Mouse (Mus musculus) adrenal gland, adult (tissue): ENCODE results near the gene Gm36210.
A peak's percentile ranks its signal among the peaks of the same experiment; 100 is the strongest.

Experiments used
- DNase-seq, 2 experiments: peaks; one replicate each; pipeline ENCODE4 v3.0.0; 2022 to 2023; ENCODE audit warnings: low spot score in 1 of 2; ENCODE audit not compliant: inconsistent age in 2 of 2

Gene Gm36210

DNA sequence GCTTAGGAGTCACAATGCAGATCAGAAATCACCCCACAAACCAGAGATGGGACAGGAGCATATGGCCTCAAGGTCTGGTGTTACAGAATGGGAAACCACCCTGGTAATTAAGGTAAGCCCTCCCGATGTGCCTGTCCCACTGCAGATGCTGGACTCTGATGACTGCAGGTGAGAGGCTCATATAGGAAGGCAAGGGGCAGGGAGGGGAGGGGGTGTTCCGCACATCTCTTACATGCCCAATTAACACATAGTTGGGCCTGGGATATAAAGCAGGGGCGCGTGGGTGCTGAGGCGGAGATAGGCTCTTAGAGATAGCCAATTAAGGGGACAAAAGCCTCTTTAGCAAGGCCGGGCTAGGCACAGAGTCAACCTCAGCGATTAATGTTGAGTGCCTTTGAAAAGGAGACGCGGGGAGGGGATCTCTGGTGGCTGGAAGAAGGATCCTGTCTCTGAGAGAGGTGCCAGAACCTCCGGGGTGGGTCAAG lies at the start of gene Gm36210:
Gm36210 (minus strand) TSS at position 51 of the 485 bp plus-strand sequence.
- no peak for DNase-seq

DNA sequence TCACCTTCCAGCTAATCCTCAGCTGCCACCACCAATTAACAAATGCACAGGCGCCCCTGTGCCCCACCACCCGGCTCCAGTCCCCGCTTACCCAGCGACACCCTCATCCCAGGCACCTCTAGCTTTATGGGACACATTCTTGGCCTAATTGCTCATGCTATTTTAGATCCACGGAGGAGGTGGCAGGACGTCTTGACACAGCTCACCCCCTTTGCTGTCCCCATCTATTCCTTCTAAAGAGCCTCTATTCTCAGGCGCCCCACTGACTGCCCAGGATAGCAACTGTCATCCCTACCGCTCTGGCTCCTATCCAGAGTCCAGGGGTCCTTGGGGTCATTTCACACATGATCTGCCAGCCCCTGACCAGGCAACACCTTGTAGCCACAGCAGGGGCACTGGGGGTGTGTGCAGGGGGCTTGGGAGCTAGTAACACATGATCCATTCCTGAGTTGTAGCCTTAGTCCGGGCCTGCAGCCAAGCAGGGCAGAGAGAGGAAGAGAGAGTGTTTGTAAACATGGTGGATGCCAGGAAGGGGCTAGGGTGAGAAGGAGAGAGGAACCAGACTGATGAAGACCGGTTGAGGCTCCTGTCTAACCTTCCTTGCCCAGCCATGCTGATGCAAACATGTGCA lies 47.6 kb upstream of the Gm36210 start:
- no peak for DNase-seq

- peak; percentile 78 to 80 for DNase-seq
Measured at GRCm38 (mm10) chr7:4950561-4951342, 44.4 kb upstream of the Gm36210 start.

GRCm38 (mm10) chr7:4948386-4948785 lies 42.1 kb upstream of the Gm36210 start:
- no peak for DNase-seq

- peak; percentile 72 to 85 for DNase-seq
Measured at GRCm38 (mm10) chr7:4947855-4948254, 41.5 kb upstream of the Gm36210 start.

GRCm38 (mm10) chr7:4943223-4943815 lies 37.0 kb upstream of the Gm36210 start:
- DNase-seq, result peak; percentile 93 to 98

DNA sequence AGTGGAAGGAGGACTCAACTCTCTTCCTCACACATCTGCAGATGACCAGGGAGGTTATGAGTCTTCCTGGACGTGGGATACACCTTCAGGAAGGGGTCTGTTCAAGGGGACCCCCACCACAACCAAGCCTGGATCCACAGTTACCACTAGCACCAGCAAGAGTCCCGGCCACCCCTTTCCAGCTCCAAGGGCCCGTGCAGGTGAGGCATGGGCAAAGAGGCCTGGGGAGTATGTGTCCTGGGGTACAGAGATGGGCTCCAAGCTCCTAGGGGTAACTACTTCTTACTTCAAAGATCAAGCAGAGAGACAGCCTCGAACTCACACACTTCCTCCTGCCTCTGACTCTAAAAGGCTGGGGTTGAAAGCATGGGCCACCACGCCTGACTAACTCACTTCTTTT lies 36.4 kb upstream of the Gm36210 start:
- DNase-seq, result no peak

GRCm38 (mm10) chr7:4940068-4940479 lies 33.8 kb upstream of the Gm36210 start:
- DNase-seq, result peak; percentile 82 to 96

DNA sequence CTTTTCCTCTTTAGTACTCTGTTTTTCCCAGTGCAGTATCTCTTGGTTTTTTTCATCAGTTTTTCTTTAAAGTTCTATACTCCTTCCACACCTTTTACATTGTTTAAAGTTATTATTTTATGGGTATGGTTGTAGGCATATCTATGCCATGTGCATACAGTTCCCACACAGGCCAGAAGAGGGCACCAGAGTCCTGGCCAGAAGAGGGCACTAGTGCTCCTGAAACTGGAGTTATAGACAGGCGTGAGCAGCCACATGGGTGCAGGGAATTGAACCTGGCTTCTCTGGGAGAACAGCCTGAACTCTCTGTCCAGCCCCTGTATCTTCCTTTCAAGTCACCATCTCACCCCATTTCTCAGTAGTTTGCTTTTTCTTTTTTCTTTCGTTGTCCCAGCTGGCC lies 32.1 kb upstream of the Gm36210 start:
- DNase-seq, result peak; percentile 72 to 91

DNA sequence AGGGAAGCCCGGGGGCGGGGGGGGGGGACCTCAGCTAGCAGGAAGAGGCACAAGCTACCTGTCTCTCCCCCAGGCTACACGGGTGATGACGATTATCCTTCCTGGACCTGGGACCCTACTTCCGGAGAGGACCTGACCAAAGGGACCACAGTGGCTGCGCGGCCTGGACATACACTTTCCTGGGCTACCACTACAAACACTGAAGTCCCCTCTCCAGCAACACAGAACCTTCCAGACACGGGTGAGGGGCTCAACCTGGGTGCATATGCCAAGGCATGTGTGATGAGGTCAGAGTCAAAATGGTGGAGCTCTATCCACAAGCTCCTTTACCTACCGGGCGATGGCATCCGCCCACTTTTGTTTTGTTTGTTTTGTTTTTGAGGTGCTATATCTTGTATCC lies 31.1 kb upstream of the Gm36210 start:
- no peak for DNase-seq

GRCm38 (mm10) chr7:4936832-4937231 lies 30.5 kb upstream of the Gm36210 start:
- DNase-seq, result peak in 1 of 2 experiments; percentile 13

DNA sequence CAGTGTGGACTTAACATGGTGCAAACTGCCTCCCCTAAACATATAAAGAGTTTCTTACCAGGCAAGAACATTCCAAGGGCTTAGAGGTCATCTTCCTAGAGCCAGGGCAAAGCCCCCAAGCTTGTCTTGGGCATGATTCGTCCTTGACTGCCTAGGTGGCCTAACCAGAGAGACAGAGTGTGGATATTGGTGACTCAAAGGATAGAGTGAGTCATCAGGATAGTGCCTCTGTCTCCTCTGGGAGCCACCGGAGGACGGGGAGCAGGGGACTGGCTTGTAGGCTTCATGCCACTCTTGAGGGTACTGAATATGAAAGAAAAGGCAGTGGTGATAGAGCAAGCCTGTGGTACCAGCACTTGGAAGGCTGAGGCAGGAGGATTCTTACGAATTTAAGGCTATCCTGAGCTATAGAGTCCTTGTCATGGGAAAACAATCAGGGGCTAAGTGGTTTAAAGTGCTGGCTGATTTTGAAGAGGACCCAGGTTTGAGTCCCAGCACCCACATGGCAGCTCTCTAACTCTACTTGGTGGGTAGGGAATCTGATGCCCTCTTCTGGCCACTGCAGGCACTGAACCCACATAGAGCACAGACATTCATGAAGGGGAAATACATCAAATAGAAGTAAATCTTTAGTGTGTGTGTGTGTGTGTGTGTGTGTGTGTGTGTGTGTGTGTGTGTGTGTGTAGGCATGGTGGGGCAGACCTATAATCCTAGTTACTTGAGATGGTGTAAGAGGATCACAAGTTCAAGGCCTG lies 28.0 kb upstream of the Gm36210 start:
- peak; percentile 47 to 71 for DNase-seq

DNA sequence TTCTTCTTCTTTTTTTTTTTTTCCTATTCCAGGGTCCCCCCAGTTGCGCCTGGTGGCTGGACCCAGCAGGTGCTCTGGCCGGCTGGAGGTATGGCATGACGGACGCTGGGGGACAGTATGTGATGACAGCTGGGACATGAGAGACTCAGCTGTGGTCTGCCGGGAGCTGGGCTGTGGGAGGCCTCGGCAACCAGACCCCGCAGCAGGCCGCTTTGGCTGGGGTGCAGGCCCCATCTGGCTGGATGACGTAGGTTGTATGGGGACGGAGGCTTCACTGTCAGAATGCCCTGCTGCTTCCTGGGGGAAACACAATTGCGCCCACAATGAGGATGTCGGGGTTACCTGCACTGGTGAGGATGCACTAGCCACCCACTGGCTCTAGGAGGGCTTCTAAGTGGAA lies 26.8 kb upstream of the Gm36210 start:
- DNase-seq, result no peak

DNA sequence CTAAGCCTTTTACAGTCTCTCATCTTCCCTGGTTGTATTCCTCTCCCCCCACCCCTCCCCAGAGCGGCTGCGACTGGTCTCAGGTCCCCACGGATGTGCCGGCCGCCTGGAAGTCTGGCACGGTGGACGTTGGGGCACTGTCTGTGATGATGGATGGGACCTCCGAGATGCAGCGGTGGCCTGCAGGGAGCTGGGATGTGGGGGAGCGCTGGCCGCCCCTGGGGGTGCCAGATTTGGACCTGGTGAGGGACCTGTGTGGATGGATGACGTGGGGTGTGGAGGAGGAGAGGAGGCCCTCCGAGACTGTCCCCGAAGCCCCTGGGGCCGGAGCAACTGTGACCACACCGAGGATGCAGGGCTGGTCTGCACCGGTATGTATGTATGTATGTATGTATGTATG lies 22.0 kb upstream of the Gm36210 start:
- DNase-seq, result no peak

- DNase-seq, result no peak
Measured at GRCm38 (mm10) chr7:4927711-4928110, 21.4 kb upstream of the Gm36210 start.

- no peak for DNase-seq
Measured at GRCm38 (mm10) chr7:4926849-4927248, 20.5 kb upstream of the Gm36210 start.

DNA sequence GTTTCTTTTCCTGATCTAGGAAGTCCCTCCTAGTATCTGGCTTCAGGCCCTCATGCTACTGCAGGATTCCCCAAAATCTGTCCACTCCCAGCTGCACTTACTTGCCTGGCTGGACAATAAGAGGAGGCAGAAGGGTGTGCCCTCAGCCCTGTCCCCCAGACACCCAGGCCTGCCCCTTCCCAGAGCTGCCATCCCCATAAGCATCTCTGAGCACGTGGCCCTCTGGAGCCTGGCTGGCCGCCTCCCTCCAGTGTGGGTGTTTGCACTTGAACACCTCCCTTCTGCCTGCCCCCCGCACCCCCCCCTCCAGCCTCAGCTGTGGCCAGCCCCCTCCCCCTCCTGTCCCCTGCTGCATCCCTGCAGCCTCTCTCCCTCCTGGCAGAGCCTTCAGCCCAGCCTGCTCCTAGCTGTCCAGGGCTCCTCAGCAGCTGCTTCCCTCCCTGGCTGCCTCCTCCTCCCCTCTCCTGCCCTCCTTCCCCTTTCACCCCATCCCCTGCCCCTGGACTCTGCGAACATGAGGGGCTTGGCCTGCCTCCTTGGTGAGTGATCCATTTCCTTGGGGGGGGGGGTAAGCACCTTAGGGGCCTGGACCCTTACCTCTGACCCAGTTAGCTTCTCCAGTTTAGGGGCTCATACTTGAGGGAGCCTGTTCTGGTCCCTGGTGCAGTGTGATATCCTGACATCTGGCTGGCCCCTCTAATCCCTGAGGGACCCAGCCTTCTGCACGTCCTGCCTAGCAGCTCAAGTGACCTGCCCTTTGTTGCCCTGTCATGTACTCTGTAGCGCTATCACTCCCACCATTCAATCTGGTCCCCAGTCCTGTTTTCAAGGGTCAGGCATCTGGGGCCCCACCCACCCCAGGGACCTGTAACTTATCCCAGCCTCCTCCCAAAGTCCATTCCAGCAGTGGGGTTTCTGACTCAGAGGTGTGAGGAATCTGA lies 19.4 kb upstream of the Gm36210 start, which contains the start of gene Ssc5d:
Ssc5d (plus strand) TSS at position 345 of the 941 bp plus-strand sequence.
- DNase-seq, result no peak

GRCm38 (mm10) chr7:4924891-4925301 lies 18.6 kb upstream of the Gm36210 start:
- DNase-seq, result peak; percentile 63 to 73

DNA sequence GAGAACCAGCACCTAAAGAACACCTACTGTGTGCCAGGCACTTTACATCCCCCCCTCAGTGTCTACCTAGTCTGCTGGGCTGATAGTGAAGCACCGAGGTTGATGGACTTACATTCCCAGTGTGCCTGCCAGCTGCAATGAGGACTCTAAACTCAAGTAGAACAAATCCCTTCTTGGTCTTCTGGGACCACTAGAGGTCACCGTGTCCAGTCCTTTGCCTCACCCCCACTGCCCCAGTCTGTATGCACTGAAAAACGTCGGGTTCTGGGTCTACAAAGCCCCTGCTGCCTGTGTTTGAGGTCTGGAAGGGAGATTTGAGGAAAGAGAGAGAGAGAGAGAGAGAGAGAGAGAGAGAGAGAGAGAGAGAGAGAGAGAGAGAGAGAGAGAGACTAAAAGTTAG lies 18.2 kb upstream of the Gm36210 start:
- DNase-seq, result peak in 1 of 2 experiments; percentile 53
